Mouse (Mus musculus) heart, embryonic 14.5 days (tissue): ENCODE data around the gene Mcub. TPM values are rescaled to one million over a fixed set of nuclear protein-coding genes. Genes with fewer than 3 reads are reported as not detected.

Experiments
- ATAC-seq: fragments of 200-750 bp; cut with Nextera tagmentation; 2 replicates; pipeline ENCODE4 v1.8.0; 2017; ENCODE audit warnings: low read depth, moderate TSS enrichment; ENCODE audit not compliant: insufficient number of reproducible peaks, insufficient read depth, low FRiP score
- H3K27ac ChIP-seq, 2 experiments: fragments of 200-500 bp in 1 of 2; fragments of 300-500 bp in 1 of 2; sonication (generic) in 1 of 2; replicated peaks in 1 of 2; 2 replicates each; pipeline ENCODE4 v1.5.1; 2012 to 2014; ENCODE audit warnings: low read depth in 2 of 2, low read length in 2 of 2, control low read depth in 1 of 2, mild to moderate bottlenecking in 1 of 2, mixed read lengths in 1 of 2; ENCODE audit not compliant: control insufficient read depth in 1 of 2, insufficient read depth in 1 of 2
- H3K27me3 ChIP-seq: fragments of 300-500 bp; sonication (generic); 2 replicates; pipeline ENCODE4 v1.6.1; 2014; ENCODE audit warnings: mild to moderate bottlenecking, low read length, control low read depth; ENCODE audit not compliant: control insufficient read depth, insufficient read depth
- H3K36me3 ChIP-seq: fragments of 300-500 bp; sonication (generic); 2 replicates; pipeline ENCODE4 v1.6.1; 2014; ENCODE audit warnings: mild to moderate bottlenecking, control low read depth, low read length, mixed read lengths; ENCODE audit not compliant: control insufficient read depth, insufficient read depth
- H3K4me1 ChIP-seq, 2 experiments: fragments of 200-500 bp in 1 of 2; fragments of 300-500 bp in 1 of 2; sonication (generic) in 1 of 2; 2 replicates each; pipeline ENCODE4 v1.6.1; 2012 to 2014; ENCODE audit warnings: low read length in 2 of 2, control low read depth in 1 of 2, mixed read lengths in 1 of 2; ENCODE audit not compliant: control insufficient read depth in 2 of 2, insufficient read depth in 2 of 2
- H3K4me2 ChIP-seq: fragments of 300-500 bp; sonication (generic); 2 replicates; pipeline ENCODE4 v1.6.1; 2014; ENCODE audit warnings: mild to moderate bottlenecking, low read length
- H3K4me3 ChIP-seq, 2 experiments: fragments of 200-500 bp in 1 of 2; fragments of 300-500 bp in 1 of 2; sonication (generic) in 1 of 2; 2 replicates each; pipeline ENCODE4 v1.5.1; 2012 to 2014; ENCODE audit warnings: low read length in 2 of 2, mild to moderate bottlenecking in 2 of 2, control low read depth in 1 of 2, low read depth in 1 of 2, moderate library complexity in 1 of 2; ENCODE audit not compliant: control insufficient read depth in 1 of 2, insufficient read depth in 1 of 2
- H3K9ac ChIP-seq: fragments of 300-500 bp; sonication (generic); 2 replicates; pipeline ENCODE4 v1.6.1; 2014; ENCODE audit warnings: mild to moderate bottlenecking, low read length
- H3K9me3 ChIP-seq: fragments of 300-500 bp; sonication (generic); 2 replicates; pipeline ENCODE4 v1.6.1; 2016; ENCODE audit warnings: low read length, control low read depth; ENCODE audit not compliant: control insufficient read depth
- WGBS: fragments of 180-500 bp; shearing (Covaris S2); extraction: QIAGEN DNeasy Blood & Tissue Kit; methylation state at CpG from one replicate; pipeline ENCODE4 v1.1.7; 2014; 5-methylcytosine and 5-hydroxymethylcytosine counted together
- polyA plus RNA-seq: library from polyadenylated mRNA; unstranded; fragments of >200 nt; fragmentation: Nextera tagmentation; extraction: Ambion mirVana; gene quantifications from 2 replicates; pipeline ENCODE4 v1.2.1, GENCODE M21; 2014

Mcub gene
- polyA plus RNA-seq, 1 experiment from 2014 or later, result 5.1 TPM

- ATAC-seq, result no peak
- no peak overlapping the region for H3K27ac ChIP-seq
- peaks cover 0 to 4% of the 10 kb centered on the region in 2 experiments; a peak in 1 of 4 replicates for H3K4me1 ChIP-seq
- 94% methylated on average over 3 of the region's 3 CpGs for WGBS
- no peak overlapping the region for H3K4me3 ChIP-seq
- no peak overlapping the region for H3K9ac ChIP-seq
- peaks cover 45% of the 10 kb centered on the region for H3K36me3 ChIP-seq
- no peaks in the 10 kb centered on the region for H3K9me3 ChIP-seq
- H3K27me3 ChIP-seq, result no peaks in the 10 kb centered on the region
- H3K4me2 ChIP-seq, result no peak overlapping the region
These were observed 76.9 kb downstream of the Mcub start for GRCm38 (mm10) chr3:129893143-129893542.

- H3K4me3 ChIP-seq, result no peak overlapping the region
- no peak overlapping the region for H3K4me2 ChIP-seq
- ATAC-seq, result no peak
- WGBS, result 82% methylated on average over 5 of the region's 5 CpGs
- H3K9me3 ChIP-seq, result no peaks in the 10 kb centered on the region
- no peak overlapping the region for H3K27ac ChIP-seq
- no peak overlapping the region for H3K9ac ChIP-seq
- peaks cover 45% of the 10 kb centered on the region for H3K36me3 ChIP-seq
- H3K4me1 ChIP-seq, result peaks cover 0 to 2% of the 10 kb centered on the region in 2 experiments; a peak in 1 of 4 replicates
- H3K27me3 ChIP-seq, result no peaks in the 10 kb centered on the region
These were observed 78.0 kb downstream of the Mcub start for GRCm38 (mm10) chr3:129892003-129892402.

- no peak for ATAC-seq
- Histone ChIP-seq H3K36me3 (peaks cover 28% of the 10 kb centered on the region), H3K4me1 (peaks cover 2 to 9% of the 10 kb centered on the region in 2 experiments; a peak in 3 of 4 replicates), H3K9me3 (no peaks in the 10 kb centered on the region), H3K4me3 (no peak overlapping the region), H3K4me2 (no peak overlapping the region), H3K9ac (no peak overlapping the region), H3K27ac (no peak overlapping the region), H3K27me3 (no peaks in the 10 kb centered on the region)
- 87% methylated on average over 13 of the region's 13 CpGs for WGBS
These were observed 82.1 kb downstream of the Mcub start for GRCm38 (mm10) chr3:129887779-129888517.

GRCm38 (mm10) chr3:129886430-129886829 is 83.6 kb downstream of the Mcub start:
- Histone ChIP-seq H3K4me2 (no peak overlapping the region), H3K36me3 (peaks cover 16% of the 10 kb centered on the region; the same call in 1 of the 2 replicates), H3K4me3 (no peak overlapping the region), H3K27ac (no peak overlapping the region), H3K9me3 (no peaks in the 10 kb centered on the region), H3K27me3 (no peaks in the 10 kb centered on the region), H3K9ac (no peak overlapping the region), H3K4me1 (peaks cover 2 to 9% of the 10 kb centered on the region in 2 experiments; a peak in 3 of 4 replicates)
- ATAC-seq, result no peak
- WGBS, result 79% methylated on average over 5 of the region's 5 CpGs

GRCm38 (mm10) chr3:129885577-129885976 is 84.4 kb downstream of the Mcub start:
- 40% methylated on average over 9 of the region's 9 CpGs for WGBS
- no peaks in the 10 kb centered on the region for H3K27me3 ChIP-seq
- H3K9me3 ChIP-seq, result no peaks in the 10 kb centered on the region
- peaks cover 8% of the 10 kb centered on the region; the same call in 1 of the 2 replicates for H3K36me3 ChIP-seq
- H3K4me3 ChIP-seq, result no peak overlapping the region
- H3K4me2 ChIP-seq, result 0 out of 2 replicates have a peak overlapping the region, but pooled peaks have one; percentile 21
- H3K27ac ChIP-seq, result no peak overlapping the region
- ATAC-seq, result no peak
- no peak overlapping the region for H3K9ac ChIP-seq
- H3K4me1 ChIP-seq, result peaks cover 4 to 11% of the 10 kb centered on the region in 2 experiments

- no peak for ATAC-seq
- Histone ChIP-seq H3K27ac (no peak overlapping the region; a peak in 1 of 4 replicates), H3K9ac (no peak overlapping the region), H3K4me3 (no peak overlapping the region), H3K4me1 (peaks cover 8 to 22% of the 10 kb centered on the region in 2 experiments), H3K4me2 (no peak overlapping the region), H3K36me3 (no peaks in the 10 kb centered on the region), H3K27me3 (no peaks in the 10 kb centered on the region; the same call in 1 of the 2 replicates), H3K9me3 (no peaks in the 10 kb centered on the region)
- WGBS, result 57% methylated on average over 8 of the region's 8 CpGs
These were observed 88.9 kb downstream of the Mcub start for GRCm38 (mm10) chr3:129880925-129881593.

- peak overlapping the region in 1 of 2 experiments; percentile 70; a peak in 1 of 4 replicates for H3K4me3 ChIP-seq
- no peaks in the 10 kb centered on the region for H3K9me3 ChIP-seq
- no peak overlapping the region for H3K27ac ChIP-seq
- peaks cover 6 to 15% of the 10 kb centered on the region in 2 experiments for H3K4me1 ChIP-seq
- H3K4me2 ChIP-seq, result peak overlapping the region; percentile 90
- no peak for ATAC-seq
- H3K9ac ChIP-seq, result 0 out of 2 replicates have a peak overlapping the region, but pooled peaks have one; percentile 77
- WGBS, result 91% methylated on average over 2 of the region's 2 CpGs
- H3K27me3 ChIP-seq, result no peaks in the 10 kb centered on the region; the same call in 1 of the 2 replicates
- no peaks in the 10 kb centered on the region for H3K36me3 ChIP-seq
These were observed 90.1 kb downstream of the Mcub start for GRCm38 (mm10) chr3:129879913-129880312.
